Mouse (Mus musculus) liver, embryonic 14.5 days (tissue): ENCODE measurements at regions not wholly inside any gene's neighbourhood (a gene's known extent, or its start where the extent isn't known, plus 50 kb on each side); places are given as distances from the start of the nearest gene placed in this dataset.

ENCODE experiments used
- CTCF ChIP-seq: IDR thresholded peaks from 2 replicates; pipeline ENCODE4 v1.5.1; 2016; ENCODE audit warnings: antibody characterized with exemption, low read depth, control low read depth
- EP300 ChIP-seq: IDR thresholded peaks from 2 replicates; pipeline ENCODE4 v1.6.1; 2016; ENCODE audit warnings: antibody characterized with exemption, low read depth

GRCm38 (mm10) chr7:83140216-83140615 is 273.1 kb downstream of the Mex3b start:
- TF ChIP-seq CTCF (no peak), EP300 (no peak)
